Mouse (Mus musculus) erythroblast, embryonic 14.5 days (primary cell): ENCODE measurements around the gene Tenm2.

Experiments used
- GATA1 ChIP-seq: IDR thresholded peaks from 2 replicates; pipeline ENCODE4 v1.6.1; 2012; ENCODE audit warnings: low read length, inconsistent platforms, mixed read lengths
- TAL1 ChIP-seq: IDR thresholded peaks from 3 replicates; pipeline ENCODE4 v1.6.1; 2012; ENCODE audit warnings: low read length, inconsistent platforms, mixed read lengths

GRCm38 (mm10) chr11:36302096-36302495 is 933.7 kb downstream of the Tenm2 start:
- no peak for TF ChIP-seq TAL1
- no peak for TF ChIP-seq GATA1
